Mouse (Mus musculus) left cerebral cortex, adult 2 months (tissue): ENCODE data around the gene Scaf1. TPM values are rescaled to one million over a fixed set of nuclear protein-coding genes. Genes with fewer than 3 reads are reported as not detected.

Experiments used
- DNase-seq, 2 experiments: peaks; one replicate each; pipeline ENCODE4 v3.0.0; 2021 to 2022; ENCODE audit warnings: low spot score in 2 of 2, mixed read lengths in 1 of 2; ENCODE audit errors: extremely low spot score in 1 of 2
- H3K27ac ChIP-seq: fragments of 200-600 bp; 2 replicates; pipeline ENCODE4 v1.8.1; 2022
- H3K4me3 ChIP-seq: fragments of 200-600 bp; 2 replicates; pipeline ENCODE4 v1.8.1; 2022
- CTCF ChIP-seq: fragments of 200-600 bp; IDR thresholded peaks from 2 replicates; pipeline ENCODE4 v1.8.1; 2022; ENCODE audit warnings: antibody characterized with exemption, mild to moderate bottlenecking, moderate library complexity
- intact Hi-C: fragments of 180-260 bp; cut with DNase I; formaldehyde crosslinking; loops from one replicate; pipeline ENCODE4 v1.15.1; 2025
- total RNA-seq, 2 experiments: library from RNA; stranded (reverse); gene quantifications; 2 replicates each; pipeline ENCODE4 v1.2.3; 2021

Scaf1 gene
- total RNA-seq, 2 experiments from 2014 or later, result 170 to 181 TPM

DNA sequence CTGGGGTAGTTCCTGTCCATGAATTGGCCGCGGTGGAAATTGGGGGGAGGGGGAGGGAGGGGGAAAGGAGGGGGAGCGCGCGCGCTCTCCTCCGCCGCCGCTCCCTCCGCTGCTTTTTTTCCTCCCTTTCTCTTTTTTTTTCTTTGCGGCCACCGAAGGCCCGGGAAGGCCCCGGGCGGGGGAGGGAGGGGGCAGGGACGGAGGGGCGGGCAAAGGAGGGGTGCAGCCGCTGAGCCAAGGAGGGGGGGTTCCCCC is 36.6 kb upstream of the Scaf1 start, which contains the start of gene Prr12:
Gene Prr12, minus strand, starts transcription at position 20 of the 255 bp plus-strand sequence.
- TF ChIP-seq CTCF, result no peak
- DNase-seq, result no peak
- H3K27ac ChIP-seq, result peak within 1 kb of the TSS; percentile 99
- intact Hi-C loops, result loop anchor here (2.0 kb wide), 1 partner anchor 36 kb away; the partner anchor contains the start of genes Rras and Scaf1
- H3K4me3 ChIP-seq, result peak within 1 kb of the TSS; percentile 87

DNA sequence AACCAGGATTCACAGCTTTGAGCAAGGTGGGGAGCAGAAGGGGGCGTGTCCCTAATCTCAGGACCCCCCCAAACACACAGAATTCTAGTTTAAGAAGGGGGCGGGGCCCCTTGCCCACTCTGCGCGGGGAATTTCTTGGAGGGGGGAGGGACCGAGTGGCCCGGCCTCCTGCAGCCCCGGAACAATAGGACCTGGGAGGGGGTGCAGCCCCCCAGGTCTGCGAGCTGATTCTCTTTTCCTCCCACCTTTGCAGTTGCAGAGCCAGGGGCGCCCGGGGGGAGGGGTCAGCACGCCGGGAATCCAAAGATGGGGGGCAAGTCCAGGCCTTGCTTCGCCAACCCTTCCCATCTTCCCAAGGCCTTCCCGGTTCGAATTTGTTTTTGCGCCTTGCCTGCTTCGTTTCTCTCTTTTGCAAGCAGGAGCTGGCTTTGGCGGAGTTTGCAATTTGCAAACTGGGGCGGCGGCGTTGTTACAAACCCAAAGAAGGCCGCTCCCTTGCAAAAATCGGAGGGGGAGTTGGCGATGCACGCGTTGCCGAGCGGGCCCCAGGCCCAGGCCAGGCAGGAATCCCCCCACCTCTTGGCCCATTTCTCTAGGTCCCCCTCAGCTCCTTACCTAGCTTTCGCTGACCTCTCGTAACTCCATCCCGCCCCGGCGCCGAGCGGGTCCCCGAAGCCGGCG is 36.2 kb upstream of the Scaf1 start:
- intact Hi-C loops, result loop anchor here (2.0 kb wide), 1 partner anchor 36 kb away; the partner anchor contains the start of genes Rras and Scaf1
- DNase-seq, result peak; percentile 40 to 57
- peak overlapping the region; percentile 87 for H3K4me3 ChIP-seq
- no peak for TF ChIP-seq CTCF
- H3K27ac ChIP-seq, result peak overlapping the region; percentile 99

DNA sequence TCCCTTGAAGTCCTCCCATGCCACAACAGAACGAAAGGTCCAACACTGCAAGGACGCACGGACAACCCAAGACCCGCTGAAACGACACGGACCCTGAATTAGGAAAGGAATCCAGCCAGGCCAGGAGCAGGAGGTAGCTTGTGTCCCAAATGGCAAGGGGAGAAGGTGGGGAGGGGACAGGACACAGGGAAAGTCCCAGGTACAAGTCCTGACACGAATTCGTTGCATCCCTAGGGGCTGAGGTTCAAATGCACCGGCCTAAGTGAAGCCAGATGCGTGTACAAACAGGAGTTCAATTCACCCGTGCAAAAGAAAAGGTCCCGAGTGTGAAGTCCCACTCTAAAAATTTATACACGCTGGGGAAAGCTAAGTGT is 35.4 kb upstream of the Scaf1 start:
- Histone ChIP-seq H3K27ac (peak overlapping the region; percentile 99; the same call in 1 of the 2 replicates), H3K4me3 (peak overlapping the region; percentile 87)
- intact Hi-C loops, result no loop called here
- DNase-seq, result no peak
- no peak for TF ChIP-seq CTCF

DNA sequence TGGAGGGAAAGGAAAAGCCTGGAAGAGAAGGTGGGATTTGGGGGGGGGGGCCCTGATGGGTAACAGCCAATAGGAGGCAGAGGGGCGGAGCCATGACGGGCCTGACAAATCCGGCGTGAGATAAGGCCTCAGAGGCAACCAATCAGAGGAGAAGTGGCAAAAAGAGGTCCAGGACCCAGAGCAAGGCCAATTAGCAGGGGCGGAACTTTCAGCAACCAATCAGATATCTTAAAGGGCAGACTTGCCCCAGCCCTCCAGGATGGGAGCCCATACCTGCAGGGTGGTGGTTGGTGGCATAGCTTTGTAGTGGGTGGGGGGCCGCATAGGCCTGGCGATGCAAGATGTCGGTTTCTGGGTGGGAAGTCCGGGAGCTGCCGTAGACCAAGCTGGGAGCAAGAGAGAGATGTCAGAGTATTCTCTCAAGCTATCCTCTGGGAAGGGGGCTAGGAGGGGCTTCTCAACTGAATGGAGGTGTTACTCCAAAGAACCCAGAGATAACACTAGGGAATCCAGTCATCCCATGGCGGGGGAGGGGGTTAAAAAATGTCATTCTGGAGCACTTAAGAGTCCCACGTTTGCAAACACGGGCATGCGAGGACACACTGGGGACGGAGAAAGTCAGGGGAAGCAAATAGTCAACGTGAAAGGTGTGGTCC is 34.9 kb upstream of the Scaf1 start:
- peak; percentile 53 to 70 for DNase-seq
- peak overlapping the region; percentile 87 for H3K4me3 ChIP-seq
- H3K27ac ChIP-seq, result no peak overlapping the region; the same call in 1 of the 2 replicates
- intact Hi-C loops, result no loop called here
- no peak for TF ChIP-seq CTCF

DNA sequence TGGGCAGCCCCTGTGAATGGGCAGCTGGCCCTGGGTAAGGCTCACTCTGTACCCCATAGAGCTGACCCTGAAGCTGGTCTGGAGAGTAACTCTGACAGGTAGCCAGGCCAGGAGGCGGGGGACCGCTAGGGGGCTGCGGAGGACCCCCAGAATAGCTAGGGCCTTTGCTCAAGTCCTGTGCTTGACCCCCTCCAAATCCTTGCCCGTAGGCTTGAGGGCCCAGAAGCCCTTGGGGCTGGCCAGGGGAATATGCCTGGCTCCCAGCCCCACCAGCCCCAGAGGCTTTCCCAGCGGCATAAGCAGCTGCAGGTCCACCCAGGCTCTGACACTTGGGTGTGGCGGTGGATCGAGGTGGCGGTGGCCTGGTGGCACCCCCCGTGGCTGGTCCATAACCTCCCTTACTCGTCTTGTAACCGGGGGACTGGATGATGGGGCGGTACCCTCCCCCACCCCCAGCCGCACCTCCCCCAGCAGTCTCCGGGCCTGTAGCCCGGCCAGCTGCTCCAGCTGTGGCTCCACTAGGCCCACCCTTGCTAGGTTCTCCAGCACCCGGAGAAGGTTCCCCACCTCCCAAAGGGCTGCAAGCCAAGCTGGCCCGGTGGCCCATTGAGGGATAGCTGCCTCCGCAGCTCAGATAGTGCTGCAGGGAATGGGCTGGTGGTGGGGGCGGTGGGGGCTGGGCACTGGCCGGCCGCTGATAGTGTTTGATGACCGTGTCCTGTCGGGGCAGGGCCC is 32.9 kb upstream of the Scaf1 start:
- no peak for DNase-seq
- Histone ChIP-seq H3K27ac (no peak overlapping the region), H3K4me3 (no peak overlapping the region)
- no peak for TF ChIP-seq CTCF
- intact Hi-C loops, result no loop called here

DNA sequence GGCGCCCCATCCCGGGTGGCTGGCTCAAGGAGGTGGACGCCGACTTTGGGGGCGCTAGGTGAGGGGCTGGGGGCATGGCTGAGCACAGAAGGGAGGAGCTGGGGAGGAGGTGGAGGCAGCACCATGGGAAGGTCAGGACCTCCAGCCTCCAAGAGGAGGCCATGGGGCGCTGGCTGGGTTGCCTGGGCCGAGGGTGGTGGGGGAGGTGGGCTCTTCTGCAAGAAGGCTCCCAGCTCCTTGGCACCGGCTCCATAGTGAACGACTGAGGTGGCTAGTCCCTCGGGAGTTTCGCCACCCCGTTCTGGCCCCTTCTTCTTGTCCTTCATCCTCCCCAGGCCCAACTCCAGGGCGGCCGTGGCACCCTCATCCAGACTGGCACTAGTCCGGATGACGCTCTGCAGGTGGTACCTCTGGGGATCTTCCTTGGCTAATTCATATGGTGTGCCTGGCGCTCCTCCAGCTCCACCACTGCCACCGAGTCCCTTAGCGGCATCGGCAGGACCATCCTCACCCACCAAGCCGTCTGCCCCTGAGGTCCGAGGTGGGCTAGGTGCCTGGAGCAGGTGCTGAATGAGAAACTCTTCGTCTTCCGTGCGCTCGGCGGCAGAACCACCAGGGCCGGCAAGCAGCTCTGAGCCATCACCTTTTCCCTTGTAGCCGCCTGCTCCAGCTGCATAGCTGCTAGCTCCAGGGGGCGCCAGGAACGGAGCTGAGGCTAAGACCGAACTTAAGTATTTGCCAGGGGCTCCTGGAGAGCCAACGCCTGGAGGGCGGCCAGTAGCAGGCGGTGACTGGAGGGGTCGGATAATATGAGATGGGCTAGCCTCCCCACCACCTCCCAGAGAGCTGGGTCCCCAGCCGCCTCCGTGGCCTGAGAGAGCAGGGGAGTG is 32.1 kb upstream of the Scaf1 start:
- DNase-seq, result no peak
- intact Hi-C loops, result no loop called here
- H3K27ac ChIP-seq, result no peak overlapping the region
- no peak for TF ChIP-seq CTCF
- no peak overlapping the region for H3K4me3 ChIP-seq

DNA sequence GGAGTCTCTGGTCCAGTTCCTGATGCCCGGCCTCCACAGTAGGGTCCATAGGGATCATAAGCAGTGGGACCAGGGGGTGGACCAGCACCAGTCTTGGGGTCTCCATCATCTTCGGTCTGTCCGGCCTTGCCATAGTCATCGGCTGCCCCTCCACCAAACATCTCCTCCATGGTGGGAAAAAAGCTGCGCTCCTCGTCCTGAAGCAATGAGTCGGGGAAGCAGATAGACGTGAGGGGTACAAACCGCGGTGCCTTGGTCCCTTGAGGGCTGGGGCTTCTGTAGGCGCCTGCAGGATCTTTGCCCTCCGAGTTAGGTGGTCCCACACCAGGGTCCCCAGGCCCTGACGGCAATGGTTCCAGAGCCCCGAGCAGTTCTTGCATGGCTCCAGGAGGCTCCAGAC is 31.3 kb upstream of the Scaf1 start:
- H3K4me3 ChIP-seq, result no peak overlapping the region
- TF ChIP-seq CTCF, result no peak
- intact Hi-C loops, result no loop called here
- H3K27ac ChIP-seq, result no peak overlapping the region
- no peak for DNase-seq

DNA sequence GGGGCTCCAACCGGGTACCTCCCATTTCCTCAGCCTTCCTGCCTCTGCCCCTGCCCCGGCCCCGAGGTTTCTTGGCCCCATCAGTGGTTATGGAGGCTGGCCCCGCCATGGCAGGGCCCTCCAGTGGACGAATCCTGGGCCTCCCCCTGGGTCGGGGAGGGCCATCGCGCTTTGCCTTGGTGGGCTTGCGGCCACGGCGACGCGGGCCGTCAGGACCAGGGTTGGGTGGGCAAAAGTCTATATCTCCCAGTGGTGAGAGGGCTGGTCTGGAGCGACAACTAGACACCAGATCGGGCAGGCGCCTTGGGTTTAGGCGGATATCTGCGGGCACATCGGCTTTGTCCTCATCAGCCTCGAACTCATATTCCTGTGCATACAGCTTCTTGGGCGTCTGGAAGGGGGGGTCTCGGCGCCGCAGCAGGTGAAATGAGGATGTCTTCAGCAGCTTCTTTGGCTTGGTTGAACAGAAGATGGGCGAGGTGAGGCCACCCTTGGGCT is 30.7 kb upstream of the Scaf1 start:
- intact Hi-C loops, result no loop called here
- TF ChIP-seq CTCF, result no peak
- Histone ChIP-seq H3K4me3 (no peak overlapping the region), H3K27ac (no peak overlapping the region)
- no peak for DNase-seq

DNA sequence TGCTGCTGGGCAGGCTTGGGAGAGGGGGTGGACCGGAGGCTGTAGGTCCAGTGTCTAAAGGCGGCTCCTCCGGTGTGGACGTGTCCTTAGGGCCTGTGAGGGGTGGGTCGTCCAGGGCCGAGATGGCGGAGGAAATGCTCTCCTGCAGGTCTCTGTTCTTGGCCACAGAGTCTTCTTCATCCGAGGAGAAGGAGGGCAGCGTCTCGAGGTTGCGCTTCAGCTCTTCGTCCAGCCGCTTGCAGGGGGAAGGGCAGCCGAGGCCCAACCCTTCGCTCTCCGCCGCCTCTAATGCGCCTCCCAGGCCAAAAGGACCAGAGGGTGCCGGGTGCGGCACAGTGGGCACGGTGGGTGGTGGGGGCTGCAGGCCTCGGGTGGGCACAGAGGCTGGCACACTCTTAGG is 29.6 kb upstream of the Scaf1 start:
- no peak for DNase-seq
- TF ChIP-seq CTCF, result no peak
- Histone ChIP-seq H3K4me3 (no peak overlapping the region), H3K27ac (no peak overlapping the region)
- intact Hi-C loops, result no loop called here

DNA sequence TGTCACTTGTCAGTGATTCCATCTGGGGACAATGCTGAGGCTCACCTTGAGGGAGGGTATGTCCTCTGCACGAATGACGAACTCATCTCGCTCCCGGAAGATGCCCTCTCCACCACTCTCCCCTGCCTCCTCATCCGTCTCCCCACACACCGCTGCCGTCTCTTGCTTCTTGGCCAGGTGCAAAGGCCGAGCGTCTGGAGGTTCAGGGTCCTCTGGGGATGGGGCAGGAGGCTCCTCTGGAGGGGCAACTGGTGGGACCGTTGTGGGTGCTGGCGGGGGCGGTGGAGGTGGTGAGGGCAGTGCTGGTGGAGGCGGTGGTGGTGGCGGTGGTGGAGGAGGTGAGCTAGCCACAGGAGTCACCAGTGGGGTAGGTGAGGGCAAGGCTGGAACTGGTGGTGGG is 27.1 kb upstream of the Scaf1 start:
- TF ChIP-seq CTCF, result no peak
- intact Hi-C loops, result no loop called here
- Histone ChIP-seq H3K27ac (no peak overlapping the region), H3K4me3 (no peak overlapping the region)
- no peak for DNase-seq

DNA sequence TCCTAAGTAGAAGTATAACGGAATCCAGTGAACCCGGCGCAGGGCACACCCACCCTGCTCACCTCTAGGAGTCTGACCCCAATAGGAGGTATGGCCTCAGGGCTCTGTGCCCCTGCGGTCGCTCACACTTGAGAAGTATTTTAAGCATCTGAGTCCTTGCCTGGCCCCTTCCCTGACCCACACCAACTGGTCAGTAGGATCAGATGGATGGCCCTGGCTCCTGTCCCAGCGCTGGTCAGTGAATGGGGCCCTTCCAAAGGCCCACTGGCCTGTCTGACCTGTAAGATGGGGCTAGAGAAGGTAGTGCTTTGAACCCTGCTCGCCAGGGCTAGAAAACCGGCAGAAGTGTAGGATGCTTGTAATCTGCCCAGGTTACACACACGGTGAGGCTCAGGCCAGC is 24.7 kb upstream of the Scaf1 start:
- H3K4me3 ChIP-seq, result no peak overlapping the region
- DNase-seq, result no peak
- no peak overlapping the region for H3K27ac ChIP-seq
- intact Hi-C loops, result no loop called here
- no peak for TF ChIP-seq CTCF

DNA sequence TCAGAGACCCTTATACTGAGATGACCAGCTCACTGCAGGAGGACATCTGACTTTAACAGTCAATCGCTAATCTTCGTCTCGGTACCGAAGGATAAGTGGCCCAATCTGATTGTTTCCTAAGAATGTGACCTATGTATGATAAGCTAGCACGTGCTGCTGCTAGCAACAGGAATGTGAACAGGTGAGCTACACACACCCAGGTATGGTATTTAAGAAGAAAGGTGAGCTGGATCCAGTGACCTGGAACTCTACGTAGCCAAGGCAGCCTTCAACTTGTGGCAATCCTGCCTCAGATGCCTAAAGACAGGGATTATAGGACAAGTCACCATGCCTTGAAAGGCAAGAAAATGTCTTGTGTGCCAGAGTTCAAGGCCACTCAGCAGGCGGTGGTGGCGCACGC is 22.2 kb upstream of the Scaf1 start:
- TF ChIP-seq CTCF, result no peak
- intact Hi-C loops, result no loop called here
- DNase-seq, result no peak
- Histone ChIP-seq H3K4me3 (no peak overlapping the region), H3K27ac (no peak overlapping the region)
